Mouse (Mus musculus) heart, postnatal 0 days (tissue): Measurements from ENCODE around the gene Ermap.

Experiments
- CTCF ChIP-seq: IDR thresholded peaks from 2 replicates; pipeline ENCODE4 v1.5.1; 2016; ENCODE audit warnings: antibody characterized with exemption, control low read depth, low read depth
- EP300 ChIP-seq: IDR thresholded peaks from 2 replicates; pipeline ENCODE4 v1.6.1; 2016; ENCODE audit warnings: antibody characterized with exemption, low read depth

- TF ChIP-seq CTCF (no peak), EP300 (no peak)
These were observed 8.3 kb upstream of the Ermap start for GRCm38 (mm10) chr4:119198105-119198504.
